ENCODE assay signal across 26 mouse cellular contexts in the genomic region with DNA sequence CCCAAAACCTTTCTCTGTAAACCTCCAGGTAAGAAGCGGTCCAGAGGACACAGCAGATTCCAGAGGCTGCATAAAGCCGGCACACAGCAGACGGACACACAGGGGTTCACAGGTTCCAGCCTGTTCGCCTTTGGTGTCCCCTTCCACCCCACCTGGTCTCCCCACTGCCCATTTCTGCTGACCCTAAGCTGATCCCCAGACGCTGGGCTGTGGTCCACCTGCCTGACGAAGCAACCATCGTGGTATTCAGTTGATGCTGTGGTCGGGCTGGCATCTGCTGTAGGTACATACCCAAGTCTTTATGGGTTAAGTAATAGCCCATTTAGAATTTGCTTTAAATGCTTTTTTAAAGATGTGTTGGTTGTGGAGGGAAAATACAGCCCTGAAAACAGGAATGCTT.
A peak's percentile ranks its signal among the peaks of the same experiment; 100 is the strongest.
DNase-seq lines count a peak whose midpoint lies in the region; ATAC-seq and TF ChIP-seq lines count a peak whose summit lies in the region.
"Had no signal": no experiment of that assay in that cellular context is flagged by ENCODE, and none has a peak within 500 bp of the region (broad histone marks: within the 10 kb centered on the region; RNA-seq: fewer than 3 reads in every experiment).

No protein-coding gene starts in this region.

- 94% methylated on average over 8 of the region's 8 CpGs for WGBS in kidney, embryonic 14.5 days
- 63% methylated on average over 8 of the region's 8 CpGs for WGBS in limb, embryonic 13.5 days

- no peak overlapping the region for H3K4me3 ChIP-seq in gastrocnemius, adult 2 months
- no peak overlapping the region for H3K4me3 ChIP-seq in kidney, embryonic 14.5 days (ENCODE audit: low read length)
- no peak overlapping the region for H3K4me3 ChIP-seq in brown adipose tissue, adult 24 weeks (ENCODE audit: insufficient read depth, low read depth, low read length)
- H3K4me3 ChIP-seq in limb, embryonic 13.5 days: no peak overlapping the region
- H3K4me3 ChIP-seq: forebrain, embryonic 10.5 days; forebrain, embryonic 15.5 days; heart, embryonic 10.5 days; hindbrain, embryonic 15.5 days; liver, embryonic 13.5 days; megakaryocyte, embryonic 14.5 days; midbrain, embryonic 12.5 days; neural tube, embryonic 13.5 days had no signal

- H3K9ac ChIP-seq in kidney, embryonic 14.5 days (ENCODE audit: low read depth, low read length): no peak overlapping the region
- H3K9ac ChIP-seq in limb, embryonic 13.5 days: no peak overlapping the region
- H3K9ac ChIP-seq: forebrain, embryonic 15.5 days; hindbrain, embryonic 15.5 days; liver, embryonic 13.5 days; midbrain, embryonic 12.5 days; neural tube, embryonic 13.5 days had no signal

- peak overlapping the region; percentile 82 for H3K27ac ChIP-seq in gastrocnemius, adult 2 months
- H3K27ac ChIP-seq in kidney, embryonic 14.5 days (ENCODE audit: low read depth, low read length): peak overlapping the region; percentile 27; the same call in 1 of the 2 replicates
- 0 out of 2 replicates have a peak overlapping the region, but pooled peaks have one; percentile 9 for H3K27ac ChIP-seq in brown adipose tissue, adult 24 weeks (replicated peaks; ENCODE audit: low read depth, low read length)
- H3K27ac ChIP-seq in limb, embryonic 13.5 days: 0 out of 2 replicates have a peak overlapping the region, but pooled peaks have one; percentile 15
- H3K27ac ChIP-seq: forebrain, embryonic 10.5 days; forebrain, embryonic 15.5 days; heart, embryonic 10.5 days; hindbrain, embryonic 15.5 days; liver, embryonic 13.5 days; midbrain, embryonic 12.5 days; neural tube, embryonic 13.5 days had no signal

- TF ChIP-seq CTCF in gastrocnemius, adult 2 months (IDR thresholded peaks at IDR 0.05): no peak

- H3K36me3 ChIP-seq in kidney, embryonic 14.5 days (ENCODE audit: control insufficient read depth, insufficient read depth, low read length): no peaks in the 10 kb centered on the region
- H3K36me3 ChIP-seq in limb, embryonic 13.5 days: no peaks in the 10 kb centered on the region
- H3K36me3 ChIP-seq: forebrain, embryonic 10.5 days; forebrain, embryonic 15.5 days; G1E; hindbrain, embryonic 15.5 days; liver, embryonic 13.5 days; midbrain, embryonic 12.5 days; neural tube, embryonic 13.5 days had no signal

- peaks cover 10% of the 10 kb centered on the region for H3K4me1 ChIP-seq in kidney, embryonic 14.5 days (ENCODE audit: control insufficient read depth, insufficient read depth, low read length)
- no peaks in the 10 kb centered on the region for H3K4me1 ChIP-seq in brown adipose tissue, adult 24 weeks (ENCODE audit: control insufficient read depth, insufficient read depth, insufficient read length, low read length)
- H3K4me1 ChIP-seq in limb, embryonic 13.5 days: peaks cover 33% of the 10 kb centered on the region
- H3K4me1 ChIP-seq: forebrain, embryonic 15.5 days; megakaryocyte, embryonic 14.5 days; midbrain, embryonic 12.5 days had no signal

- H3K4me2 ChIP-seq in kidney, embryonic 14.5 days (replicated peaks; ENCODE audit: low read depth, low read length): no peak overlapping the region
- no peak overlapping the region for H3K4me2 ChIP-seq in limb, embryonic 13.5 days (replicated peaks)
- H3K4me2 ChIP-seq: forebrain, embryonic 15.5 days; hindbrain, embryonic 15.5 days; liver, embryonic 13.5 days; midbrain, embryonic 12.5 days; neural tube, embryonic 13.5 days had no signal

- intact Hi-C loops in gastrocnemius, adult 2 months (cut with DNase I): no loop called here

- H3K27me3 ChIP-seq in kidney, embryonic 14.5 days (ENCODE audit: control insufficient read depth, insufficient read depth, low read length): no peaks in the 10 kb centered on the region
- no peaks in the 10 kb centered on the region for H3K27me3 ChIP-seq in limb, embryonic 13.5 days
- H3K27me3 ChIP-seq: forebrain, embryonic 15.5 days; hindbrain, embryonic 15.5 days; liver, embryonic 13.5 days; midbrain, embryonic 12.5 days; neural tube, embryonic 13.5 days had no signal

- ATAC-seq in kidney, embryonic 14.5 days (ENCODE audit: low FRiP score, low TSS enrichment): no peak
- ATAC-seq in limb, embryonic 13.5 days (ENCODE audit: low FRiP score, low read depth): peak; percentile 26; the same call in 1 of the 2 replicates
- ATAC-seq: forebrain, embryonic 15.5 days; inflammation-experienced regulatory T-cells, adult 6 months had no signal

- DNase-seq in gastrocnemius, adult 2 months: no peak
- DNase-seq in gastrocnemius, postnatal 4 days (ENCODE audit: low spot score in 2 of 2): no peak
- no peak for DNase-seq in kidney, postnatal 14 days
- no peak for DNase-seq in retina, postnatal 1 day
- DNase-seq: adrenal gland, adult 8-10 months; cerebellum, adult 11-12 months; cerebellum, adult 9-11 months; gastrocnemius, postnatal 36 days; kidney, adult 18-20 months; layer of hippocampus, adult 9-11 months; liver, embryonic 13.5 days; lung, postnatal 4 days; thymus, adult 2 months; thymus, postnatal 36 days had no signal

- peaks cover 18% of the 10 kb centered on the region for H3K9me3 ChIP-seq in kidney, embryonic 14.5 days (ENCODE audit: control insufficient read depth, low read length)
- H3K9me3 ChIP-seq in limb, embryonic 13.5 days: peaks cover 16% of the 10 kb centered on the region
- H3K9me3 ChIP-seq: hindbrain, embryonic 15.5 days; midbrain, embryonic 12.5 days had no signal

Comparison
In these comparisons a context has a peak if more than half of its experiments do, and no peak if none do; other contexts are left out.
1. H3K27ac ChIP-seq: peak in every context shown above with its lines; median percentile 82 in gastrocnemius, adult 2 months; 27 in kidney, embryonic 14.5 days; 15 in limb, embryonic 13.5 days; 9 in brown adipose tissue, adult 24 weeks.